Mouse (Mus musculus): ENCODE data around the gene Serpinf1. TPM values are rescaled to one million over a fixed set of nuclear protein-coding genes. Genes with fewer than 3 reads are reported as not detected.

Serpinf1 gene
- 10 to 100 TPM; 25.4 to 26.1 TPM for total RNA-seq (2021)

GRCm38 (mm10) chr11:75422013-75422792 lies at the start of gene Serpinf1:
Serpinf1 (minus strand) TSS chr11:75422701.
- DNase-seq = no peak
- intact Hi-C loops (cut with DNase I) = no loop called here

- intact Hi-C loops (cut with DNase I) = no loop called here
- DNase-seq = no peak
These were observed 48.2 kb upstream of the Serpinf1 start for GRCm38 (mm10) chr11:75470675-75471074.

- intact Hi-C loops (cut with DNase I) = no loop called here
- DNase-seq = no peak
These were observed 46.8 kb upstream of the Serpinf1 start for GRCm38 (mm10) chr11:75469261-75469660.

- DNase-seq = no peak
- intact Hi-C loops (cut with DNase I) = no loop called here
These were observed 45.9 kb upstream of the Serpinf1 start for GRCm38 (mm10) chr11:75468410-75468809.

- intact Hi-C loops (cut with DNase I) = no loop called here
- peak; percentile 63 to 67 for DNase-seq
These were observed 45.2 kb upstream of the Serpinf1 start for GRCm38 (mm10) chr11:75467512-75468215.

GRCm38 (mm10) chr11:75466731-75467505 lies 44.4 kb upstream of the Serpinf1 start:
- intact Hi-C loops (cut with DNase I) = no loop called here
- no peak for DNase-seq

- DNase-seq = no peak
These were observed 42.5 kb upstream of the Serpinf1 start for GRCm38 (mm10) chr11:75465051-75465450.

GRCm38 (mm10) chr11:75464417-75464816 lies 41.9 kb upstream of the Serpinf1 start:
- intact Hi-C loops (cut with DNase I) = loop anchor here (5.0 kb wide), 1 partner anchor 188 kb away; the partner anchor contains the start of gene Myo1c
- DNase-seq = no peak

More at GRCm38 (mm10) chr11:75465051-75465450, 42.5 kb upstream of the Serpinf1 start:
- intact Hi-C loops (cut with DNase I) = no loop called here

- intact Hi-C loops (cut with DNase I) = loop anchor here (2.0 to 5.0 kb wide), 3 partner anchors 23 to 189 kb away; partner anchors contain the start of genes Myo1c, Prpf8 and Rilp
- DNase-seq = no peak
These were observed 41.1 kb upstream of the Serpinf1 start for GRCm38 (mm10) chr11:75463624-75464023.

GRCm38 (mm10) chr11:75462865-75463336 lies 40.4 kb upstream of the Serpinf1 start:
- intact Hi-C loops (cut with DNase I) = loop anchor here (2.0 to 5.0 kb wide), 3 partner anchors 24 to 189 kb away; partner anchors contain the start of genes Myo1c, Prpf8 and Rilp

GRCm38 (mm10) chr11:75462253-75462783 lies 39.8 kb upstream of the Serpinf1 start:
- intact Hi-C loops (cut with DNase I) = loop anchor here (2.0 to 5.0 kb wide), 3 partner anchors 24 to 190 kb away; partner anchors contain the start of genes Myo1c, Prpf8 and Rilp
- DNase-seq = peak; percentile 81 to 88

More at GRCm38 (mm10) chr11:75462865-75463336, 40.4 kb upstream of the Serpinf1 start:
- DNase-seq = peak; percentile 87 to 90

GRCm38 (mm10) chr11:75461743-75462252 lies 39.3 kb upstream of the Serpinf1 start:
- intact Hi-C loops (cut with DNase I) = loop anchor here (2.0 to 5.0 kb wide), 3 partner anchors 25 to 191 kb away; partner anchors contain the start of genes Myo1c, Prpf8 and Rilp
- DNase-seq = no peak

- DNase-seq = peak; percentile 97 to 98
- intact Hi-C loops (cut with DNase I) = loop anchor here (5.0 kb wide), 1 partner anchor 191 kb away; the partner anchor contains the start of gene Myo1c
These were observed 38.6 kb upstream of the Serpinf1 start, which contains the start of gene Tlcd2 for GRCm38 (mm10) chr11:75460844-75461742. Tlcd2 (plus strand) TSS chr11:75461715.

GRCm38 (mm10) chr11:75460103-75460843 lies 37.8 kb upstream of the Serpinf1 start:
- DNase-seq = peak; percentile 84 to 87
- intact Hi-C loops (cut with DNase I) = loop anchor here (5.0 kb wide), 1 partner anchor 192 kb away; the partner anchor contains the start of gene Myo1c

- DNase-seq = no peak
- intact Hi-C loops (cut with DNase I) = loop anchor here (5.0 kb wide), 2 partner anchors 57 to 193 kb away; partner anchors contain the start of gene Myo1c
These were observed 37.2 kb upstream of the Serpinf1 start for GRCm38 (mm10) chr11:75459751-75460102.

GRCm38 (mm10) chr11:75459141-75459711 lies 36.7 kb upstream of the Serpinf1 start:
- intact Hi-C loops (cut with DNase I) = loop anchor here (5.0 kb wide), 1 partner anchor 57 kb away; no protein-coding TSS in a partner anchor
- DNase-seq = peak; percentile 52 to 62

- intact Hi-C loops (cut with DNase I) = loop anchor here (5.0 kb wide), 1 partner anchor 56 kb away; no protein-coding TSS in a partner anchor
- DNase-seq = peak; percentile 38 to 48
These were observed 36.1 kb upstream of the Serpinf1 start for GRCm38 (mm10) chr11:75458628-75459041.
